Mouse (Mus musculus) forebrain, embryonic 16.5 days (tissue): ENCODE results near the gene Gabrd. TPM values are rescaled to one million over a fixed set of nuclear protein-coding genes. Genes with fewer than 3 reads are reported as not detected.

ENCODE experiments used
- ATAC-seq: fragments of 200-750 bp; cut with Nextera tagmentation; 2 replicates; pipeline ENCODE4 v1.8.0; 2017; ENCODE audit warnings: mild to moderate bottlenecking, moderate library complexity
- H3K27ac ChIP-seq: fragments of 300-500 bp; sonication (generic); 2 replicates; pipeline ENCODE4 v1.5.1; 2014; ENCODE audit warnings: low read length, control low read depth
- H3K27me3 ChIP-seq: fragments of 300-500 bp; sonication (generic); replicated peaks from 2 replicates; pipeline ENCODE4 v1.6.1; 2014; ENCODE audit warnings: low read length; ENCODE audit not compliant: control insufficient read depth, insufficient read depth
- H3K36me3 ChIP-seq: fragments of 300-500 bp; sonication (generic); 2 replicates; pipeline ENCODE4 v1.6.1; 2014; ENCODE audit not compliant: control insufficient read depth, insufficient read depth
- H3K4me1 ChIP-seq: fragments of 300-500 bp; sonication (generic); replicated peaks from 2 replicates; pipeline ENCODE4 v1.6.1; 2014; ENCODE audit warnings: low read length; ENCODE audit not compliant: control insufficient read depth, insufficient read depth
- H3K4me2 ChIP-seq: fragments of 300-500 bp; sonication (generic); 2 replicates; pipeline ENCODE4 v1.6.1; 2014; ENCODE audit warnings: mild to moderate bottlenecking, low read length, control low read depth
- H3K4me3 ChIP-seq: fragments of 300-500 bp; sonication (generic); replicated peaks from 2 replicates; pipeline ENCODE4 v1.5.1; 2014; ENCODE audit warnings: mild to moderate bottlenecking, low read length, control low read depth
- H3K9ac ChIP-seq: fragments of 300-500 bp; sonication (generic); replicated peaks from 2 replicates; pipeline ENCODE4 v1.6.1; 2014; ENCODE audit warnings: low read depth, low read length, control low read depth
- H3K9me3 ChIP-seq: fragments of 300-500 bp; sonication (generic); 2 replicates; pipeline ENCODE4 v1.6.1; 2016; ENCODE audit warnings: low read length; ENCODE audit not compliant: control insufficient read depth
- WGBS: fragments of 180-500 bp; shearing (Covaris S2); extraction: QIAGEN DNeasy Blood & Tissue Kit; methylation state at CpG from one replicate; pipeline ENCODE4 v1.1.7; 2014; 5-methylcytosine and 5-hydroxymethylcytosine counted together
- polyA plus RNA-seq: library from polyadenylated mRNA; unstranded; fragments of >200 nt; fragmentation: Nextera tagmentation; extraction: Ambion mirVana; gene quantifications from 2 replicates; pipeline ENCODE4 v1.2.1, GENCODE M21; 2015

Gabrd gene
- polyA plus RNA-seq, 1 experiment from 2014 or later, result 3.2 TPM

DNA sequence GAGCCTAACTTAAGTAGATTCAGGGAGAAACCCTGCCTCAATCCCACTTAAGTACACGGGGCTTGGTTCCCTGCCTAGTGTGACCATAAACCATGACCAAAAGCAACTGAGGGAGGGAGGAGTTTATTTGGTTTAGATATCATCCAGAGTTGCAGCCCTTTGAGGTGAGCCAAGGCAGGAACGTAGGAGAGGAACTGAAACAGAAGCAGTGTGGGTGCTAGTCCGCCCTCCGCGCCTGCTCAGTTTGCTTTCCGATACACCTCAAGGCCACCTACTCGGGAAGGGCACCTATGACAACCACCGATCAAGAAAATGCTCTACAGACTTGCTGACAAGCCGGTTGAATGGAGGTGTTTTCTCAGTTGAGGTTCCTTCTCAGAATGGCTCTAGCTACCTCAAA lies 30.2 kb downstream of the Gabrd start:
- Histone ChIP-seq H3K9ac (no peak overlapping the region), H3K9me3 (no peaks in the 10 kb centered on the region), H3K4me3 (no peak overlapping the region), H3K27me3 (peaks cover 3% of the 10 kb centered on the region), H3K4me2 (no peak overlapping the region), H3K36me3 (no peaks in the 10 kb centered on the region), H3K27ac (no peak overlapping the region), H3K4me1 (no peaks in the 10 kb centered on the region)
- 92% methylated on average over 9 of the region's 9 CpGs for WGBS
- ATAC-seq, result no peak

DNA sequence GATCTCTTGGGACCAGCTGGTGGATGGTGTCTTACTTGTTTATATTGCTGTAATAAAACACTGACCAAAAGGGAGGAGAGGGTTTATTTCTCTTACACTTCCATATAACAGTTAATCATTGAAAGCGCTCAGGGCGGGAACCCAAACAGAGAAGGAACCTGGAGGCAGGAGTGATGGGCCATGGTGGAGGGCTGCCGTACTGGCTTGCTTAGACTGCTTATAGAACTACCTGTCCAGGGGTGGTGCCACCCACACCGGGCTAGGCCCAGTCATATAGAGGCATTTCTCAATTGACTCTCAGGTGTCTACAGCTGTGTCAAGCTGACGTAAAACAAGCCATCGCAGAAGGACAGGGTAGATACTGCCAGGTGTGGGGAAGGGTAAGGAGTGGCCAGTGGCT lies 31.1 kb downstream of the Gabrd start:
- no peak for ATAC-seq
- Histone ChIP-seq H3K9ac (no peak overlapping the region), H3K4me2 (no peak overlapping the region), H3K4me1 (peaks cover 2% of the 10 kb centered on the region; the same call in 1 of the 2 replicates), H3K36me3 (no peaks in the 10 kb centered on the region), H3K27me3 (peaks cover 11% of the 10 kb centered on the region), H3K4me3 (no peak overlapping the region), H3K9me3 (no peaks in the 10 kb centered on the region), H3K27ac (no peak overlapping the region)
- WGBS, result 92% methylated on average over 6 of the region's 6 CpGs

DNA sequence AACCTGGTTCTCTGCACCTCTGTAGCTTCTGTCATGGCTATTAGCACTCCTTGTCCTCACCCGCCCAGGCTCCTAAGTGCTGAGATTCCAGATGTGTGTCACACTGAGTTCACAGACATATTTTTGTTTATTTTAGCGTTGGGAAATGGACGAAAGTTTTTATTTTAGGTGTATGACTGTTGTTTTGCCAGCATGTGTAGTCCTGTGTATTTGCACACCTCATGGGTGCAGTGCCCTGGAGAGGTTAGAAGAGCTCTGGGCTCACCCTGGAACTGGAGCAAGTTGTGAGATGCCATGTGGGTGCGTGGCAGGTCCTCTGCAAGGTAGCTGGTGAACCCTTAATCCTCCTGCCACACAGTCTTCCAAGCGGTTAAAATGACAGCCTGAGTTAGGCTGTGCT lies 35.5 kb downstream of the Gabrd start:
- 37% methylated on average over 5 of the region's 5 CpGs for WGBS

DNA sequence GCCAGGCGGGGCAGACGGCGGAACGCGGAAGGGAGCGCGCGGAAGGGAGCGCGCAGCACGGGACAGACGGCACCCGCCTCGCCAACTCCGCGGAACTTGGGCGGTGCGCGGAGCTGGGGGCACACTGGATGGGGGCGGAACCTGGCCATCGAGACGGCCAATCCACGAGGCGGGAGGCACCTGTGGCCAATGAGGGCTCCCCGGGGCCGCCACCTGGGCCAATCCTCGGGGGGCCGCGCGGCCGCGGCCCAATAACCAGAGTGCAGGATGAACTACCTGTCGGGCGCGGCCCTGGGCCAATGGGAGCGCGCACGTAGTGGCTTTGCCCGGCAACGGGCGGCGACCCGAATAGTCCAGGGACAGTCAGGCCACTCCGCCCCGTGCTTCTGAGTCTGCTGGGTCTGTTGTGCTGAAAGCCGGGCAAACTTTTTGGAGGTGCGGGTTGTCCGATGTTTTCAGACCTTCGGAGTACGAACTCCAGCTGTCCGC lies 36.6 kb downstream of the Gabrd start, which contains the start of gene Prkcz:
TSS of gene Prkcz (minus strand) at position 59 of the 489 bp plus-strand sequence.
- Histone ChIP-seq H3K4me1 (peaks cover 12% of the 10 kb centered on the region), H3K9me3 (no peaks in the 10 kb centered on the region), H3K27ac (no peak within 1 kb of the TSS), H3K27me3 (peaks cover 45% of the 10 kb centered on the region), H3K4me3 (peak within 1 kb of the TSS; percentile 38), H3K4me2 (peak within 1 kb of the TSS; percentile 51), H3K9ac (no peak within 1 kb of the TSS), H3K36me3 (no peaks in the 10 kb centered on the region)
- WGBS, result under 1% methylated on average over 51 of the region's 51 CpGs
- peak; percentile 52; the same call in 1 of the 2 replicates for ATAC-seq

More for the DNA sequence above, 35.5 kb downstream of the Gabrd start:
- no peaks in the 10 kb centered on the region for H3K36me3 ChIP-seq
- peaks cover 45% of the 10 kb centered on the region for H3K27me3 ChIP-seq
- peaks cover 12% of the 10 kb centered on the region for H3K4me1 ChIP-seq
- H3K27ac ChIP-seq, result no peak overlapping the region
- no peak overlapping the region for H3K4me3 ChIP-seq
- no peak for ATAC-seq
- no peak overlapping the region for H3K9ac ChIP-seq
- H3K4me2 ChIP-seq, result no peak overlapping the region
- no peaks in the 10 kb centered on the region for H3K9me3 ChIP-seq

DNA sequence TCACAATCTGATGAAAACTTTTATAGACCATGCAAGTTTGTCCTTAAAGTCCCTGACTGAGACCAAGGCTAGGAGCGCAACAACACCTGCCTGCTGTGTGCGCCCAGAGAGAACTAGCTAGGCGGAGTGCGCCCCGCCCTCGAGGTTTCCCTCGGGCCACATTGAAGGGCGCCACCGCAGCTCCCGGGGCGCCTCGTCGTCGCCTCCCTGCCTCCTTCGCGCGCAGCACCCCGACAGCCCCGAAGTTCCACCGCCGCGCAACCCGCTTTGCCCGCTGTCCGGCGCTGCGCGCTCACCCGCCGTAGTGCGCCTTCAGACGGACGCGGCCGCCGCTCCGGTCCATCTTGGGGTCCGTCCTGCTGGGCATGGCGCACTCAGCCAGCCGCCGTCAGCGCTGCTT lies 37.1 kb downstream of the Gabrd start:
- peaks cover 12% of the 10 kb centered on the region for H3K4me1 ChIP-seq
- no peak overlapping the region for H3K9ac ChIP-seq
- no peak for ATAC-seq
- H3K4me2 ChIP-seq, result peak overlapping the region; percentile 51
- H3K4me3 ChIP-seq, result peak overlapping the region; percentile 38
- no peak overlapping the region for H3K27ac ChIP-seq
- peaks cover 45% of the 10 kb centered on the region for H3K27me3 ChIP-seq
- no peaks in the 10 kb centered on the region for H3K36me3 ChIP-seq
- under 1% methylated on average over 42 of the region's 42 CpGs for WGBS
- H3K9me3 ChIP-seq, result no peaks in the 10 kb centered on the region

DNA sequence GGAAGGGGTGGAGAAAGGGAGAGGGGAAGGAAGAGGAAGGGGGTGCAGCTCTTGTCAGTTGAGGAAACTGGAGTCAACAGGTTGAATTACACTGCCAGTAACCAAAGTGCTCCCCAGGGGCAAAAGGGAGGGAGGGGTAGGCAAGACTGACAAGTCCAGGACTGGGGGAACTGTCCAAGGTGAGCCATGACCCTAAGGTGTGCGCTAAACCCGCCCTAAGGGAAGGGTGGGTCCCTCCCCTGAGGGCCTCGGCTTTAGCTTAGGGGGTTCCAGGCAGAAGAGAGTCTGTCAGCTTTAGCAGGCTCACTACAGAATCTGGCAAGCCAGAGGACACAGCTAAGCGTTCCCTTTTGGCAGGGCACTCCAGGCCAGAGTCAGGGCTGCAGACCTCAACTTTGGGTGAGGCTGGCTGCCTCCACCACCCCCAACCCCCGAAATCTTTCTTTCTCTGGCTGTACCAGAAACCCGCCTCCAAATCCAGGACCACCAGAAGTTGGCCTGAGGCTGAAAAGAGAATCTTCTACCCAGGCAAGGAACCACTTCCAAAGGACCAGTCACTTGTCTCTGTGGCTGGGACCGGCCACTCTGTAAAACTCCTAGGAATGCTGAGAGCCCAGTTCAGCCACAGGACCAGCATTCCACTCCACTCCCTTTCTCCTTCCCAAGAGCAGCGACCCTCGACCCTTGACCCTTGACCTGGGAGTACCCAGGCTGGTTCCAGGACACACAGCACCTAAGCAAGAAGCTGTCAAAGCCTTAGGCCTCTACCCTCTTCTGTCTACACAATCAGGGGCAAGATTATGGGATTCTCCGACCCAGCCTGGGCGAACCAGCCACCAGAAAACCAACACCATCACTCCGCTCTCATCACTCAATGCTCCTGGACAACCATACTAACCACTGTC lies 38.1 kb downstream of the Gabrd start:
- peaks cover 12% of the 10 kb centered on the region for H3K4me1 ChIP-seq
- 46% methylated on average over 12 of the region's 12 CpGs for WGBS
- no peak overlapping the region for H3K9ac ChIP-seq
- ATAC-seq, result no peak
- H3K9me3 ChIP-seq, result no peaks in the 10 kb centered on the region
- no peak overlapping the region for H3K27ac ChIP-seq
- peaks cover 42% of the 10 kb centered on the region for H3K27me3 ChIP-seq
- no peak overlapping the region for H3K4me3 ChIP-seq
- H3K36me3 ChIP-seq, result no peaks in the 10 kb centered on the region
- no peak overlapping the region for H3K4me2 ChIP-seq

DNA sequence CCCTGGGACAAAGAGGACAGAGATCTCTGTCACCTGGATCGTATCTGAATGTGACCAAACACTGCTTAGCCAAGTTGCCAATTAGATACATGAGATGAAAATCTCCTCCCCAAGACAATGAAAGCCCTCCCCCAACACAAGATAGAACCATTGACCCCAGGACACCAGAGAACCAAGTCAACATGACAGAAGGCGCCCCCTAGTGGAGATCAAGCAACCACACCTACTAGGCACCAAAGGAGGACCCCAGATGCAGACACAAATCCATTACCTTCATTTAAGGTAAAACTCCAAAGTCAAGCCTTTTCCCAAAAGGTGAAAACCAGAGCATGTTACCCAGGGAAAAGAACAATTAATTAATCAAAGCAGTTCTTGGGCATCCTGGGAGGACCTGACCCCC lies 40.3 kb downstream of the Gabrd start:
- no peak overlapping the region for H3K4me3 ChIP-seq
- no peak overlapping the region for H3K9ac ChIP-seq
- no peaks in the 10 kb centered on the region for H3K36me3 ChIP-seq
- H3K4me1 ChIP-seq, result peaks cover 12% of the 10 kb centered on the region
- no peaks in the 10 kb centered on the region for H3K9me3 ChIP-seq
- no peak overlapping the region for H3K27ac ChIP-seq
- peaks cover 42% of the 10 kb centered on the region for H3K27me3 ChIP-seq
- H3K4me2 ChIP-seq, result no peak overlapping the region
- no peak for ATAC-seq
- 50% methylated on average over 2 of the region's 2 CpGs for WGBS

DNA sequence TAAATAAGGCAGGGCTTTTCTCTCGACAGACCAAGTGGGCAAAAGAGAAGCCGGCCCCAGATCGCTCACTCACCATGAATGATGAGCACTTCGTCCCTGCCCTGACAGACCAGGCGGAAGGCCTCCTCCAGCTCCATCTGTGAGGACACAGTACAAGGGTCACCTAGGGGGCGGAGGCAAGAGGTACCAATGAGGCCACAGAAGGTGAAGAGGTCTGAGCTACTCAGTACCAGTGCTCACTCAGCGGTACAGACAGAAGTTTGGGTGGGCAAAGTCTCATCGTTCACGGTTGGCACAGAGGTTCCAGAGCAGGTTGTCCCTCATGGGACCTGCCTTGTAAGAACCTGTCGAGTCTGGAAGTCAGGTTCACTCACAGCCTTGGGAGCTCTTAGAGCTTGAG lies 41.6 kb downstream of the Gabrd start:
- 94% methylated on average over 10 of the region's 10 CpGs for WGBS
- Histone ChIP-seq H3K4me2 (no peak overlapping the region), H3K9me3 (no peaks in the 10 kb centered on the region), H3K4me3 (no peak overlapping the region), H3K27ac (no peak overlapping the region), H3K27me3 (peaks cover 29% of the 10 kb centered on the region), H3K36me3 (no peaks in the 10 kb centered on the region), H3K9ac (no peak overlapping the region), H3K4me1 (peaks cover 6% of the 10 kb centered on the region)
- no peak for ATAC-seq

DNA sequence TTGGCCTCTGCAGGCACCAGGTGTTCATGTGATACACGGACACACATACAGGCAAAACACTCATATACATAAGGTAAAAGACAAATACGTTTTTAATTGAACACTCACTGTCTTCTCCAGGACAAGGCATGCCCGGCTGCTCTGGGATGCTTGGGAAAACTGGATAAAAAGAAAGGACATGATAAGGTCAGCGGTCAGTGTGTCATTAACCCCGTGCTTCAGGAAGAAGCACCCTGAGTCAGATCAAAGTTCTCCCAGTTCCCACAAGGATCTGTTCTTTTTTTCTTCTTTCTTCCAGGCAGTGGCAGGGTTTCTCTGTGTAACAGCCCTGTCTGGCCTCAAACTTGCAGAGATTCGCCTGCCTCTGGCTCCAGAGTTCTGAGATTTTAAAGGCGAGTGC lies 43.4 kb downstream of the Gabrd start:
- no peak overlapping the region for H3K27ac ChIP-seq
- H3K36me3 ChIP-seq, result no peaks in the 10 kb centered on the region
- H3K9ac ChIP-seq, result no peak overlapping the region
- no peak for ATAC-seq
- peaks cover 11% of the 10 kb centered on the region for H3K27me3 ChIP-seq
- WGBS, result 86% methylated on average over 7 of the region's 7 CpGs
- no peak overlapping the region for H3K4me3 ChIP-seq
- no peak overlapping the region for H3K4me2 ChIP-seq
- H3K9me3 ChIP-seq, result no peaks in the 10 kb centered on the region
- H3K4me1 ChIP-seq, result no peaks in the 10 kb centered on the region
